Mouse (Mus musculus): ENCODE measurements around the gene Pusl1.

- TF ChIP-seq POLR2A (IDR thresholded peaks at IDR 0.05; ENCODE audit: low read depth, low read length) (no peak), CTCF (conservative IDR thresholded peaks at IDR 0.05; ENCODE audit: insufficient read depth, insufficient read length, low read depth, low read length) (no peak)
These were observed 11.7 kb upstream of the Pusl1 start for GRCm38 (mm10) chr4:155903246-155903645.
